Mouse (Mus musculus): ENCODE measurements around the gene Gm10282. TPM values are rescaled to one million over a fixed set of nuclear protein-coding genes. Genes with fewer than 3 reads are reported as not detected.

Gene Gm10282
- 10 to 100 TPM; 76.5 to 81.0 TPM for total RNA-seq (2023)

DNA sequence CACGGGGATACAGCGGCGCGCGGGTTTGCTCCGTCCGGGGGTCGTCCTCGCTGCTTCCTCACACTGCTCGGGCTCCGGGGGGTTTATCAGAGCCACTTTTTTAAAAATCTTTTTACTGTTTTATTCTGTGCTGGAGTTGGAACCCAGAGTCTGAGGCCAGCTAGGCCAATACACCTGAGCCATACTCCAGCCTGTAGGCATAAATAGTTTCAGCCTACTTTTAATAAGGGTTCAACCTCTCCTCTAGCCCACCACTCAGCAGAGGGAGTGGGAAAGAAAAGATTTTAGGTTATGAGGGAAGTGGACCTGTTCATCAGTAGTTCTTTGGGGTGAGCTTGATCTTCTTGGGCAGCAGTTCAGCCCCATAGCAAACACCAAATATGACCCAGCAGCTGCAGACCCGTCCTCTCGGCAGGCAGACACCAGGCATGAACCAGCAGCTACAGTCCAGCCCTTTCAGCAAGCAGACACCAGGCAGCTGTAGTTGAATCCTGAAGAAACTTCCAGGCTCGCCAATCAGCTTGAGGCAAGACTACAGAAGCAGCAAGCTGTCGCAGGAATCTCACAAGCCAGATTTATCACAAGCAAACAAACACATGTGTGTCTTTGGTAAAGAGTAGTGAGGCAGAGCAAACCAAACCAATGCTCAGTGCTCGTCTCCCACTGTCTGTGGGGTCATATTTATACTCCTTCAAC, at the start of gene Gm10282:
Gene Gm10282 (minus strand): TSS at position 51 of the 696 bp plus-strand sequence.

GRCm38 (mm10) chr8:72318801-72319322, 13.8 kb upstream of the Gm10282 start, which contains the start of gene Klf2:
TSS of gene Klf2 (plus strand) at chr8:72319033.

Other genes starting within 250 kb of the Gm10282 start
- under 1 TPM; 0.67 to 0.77 TPM for gene Olfr373, start 222.1 kb downstream of the Gm10282 start, total RNA-seq (2023)
- under 1 TPM; 0.18 to 0.73 TPM for gene Olfr374, start 198.2 kb downstream of the Gm10282 start, total RNA-seq (2023)
- 100 to 1,000 TPM; 197 to 224 TPM for gene Tpm4, start 170.3 kb downstream of the Gm10282 start, total RNA-seq (2023)
- 100 to 1,000 TPM; 114 to 132 TPM for gene Rab8a, start 144.1 kb downstream of the Gm10282 start, total RNA-seq (2023)
- gene Hsh2d, start 115.6 kb downstream of the Gm10282 start, total RNA-seq (2023), result 10 to 100 TPM; 14.7 to 16.8 TPM
- gene Cib3, start 92.4 kb downstream of the Gm10282 start, total RNA-seq (2023), result under 1 TPM in 1 of 2 experiments, not detected in 1; 0.29 TPM
- not detected for gene Gm11034, start 91.6 kb downstream of the Gm10282 start, total RNA-seq (2023)
- gene Fam32a, start 85.5 kb downstream of the Gm10282 start, total RNA-seq (2023), result 100 to 1,000 TPM; 100 to 104 TPM
- 100 to 1,000 TPM; 146 to 149 TPM for gene Ap1m1, start 65.2 kb downstream of the Gm10282 start, total RNA-seq (2023)
- gene Klf2, start 13.8 kb upstream of the Gm10282 start, total RNA-seq (2023), result 1,000 to 10,000 TPM; 1,455 to 2,115 TPM
- 10 to 100 TPM; 54.1 to 62.4 TPM for gene Eps15l1, start 116.2 kb upstream of the Gm10282 start, total RNA-seq (2023)
- not detected for gene Calr3, start 138.6 kb upstream of the Gm10282 start, total RNA-seq (2023)
- gene 1700030K09Rik, start 138.6 kb upstream of the Gm10282 start, total RNA-seq (2023), result 1 to 10 TPM; 3.0 to 3.1 TPM
- gene Cherp, start 170.0 kb upstream of the Gm10282 start, total RNA-seq (2023), result 10 to 100 TPM; 62.0 to 74.2 TPM
- 100 to 1,000 TPM; 120 to 123 TPM for gene Slc35e1, start 187.4 kb upstream of the Gm10282 start, total RNA-seq (2023)
- 10 to 100 TPM; 12.9 to 13.5 TPM for gene Med26, start 243.0 kb upstream of the Gm10282 start, total RNA-seq (2023)